Mouse (Mus musculus) cortical plate, adult 2 months (tissue): ENCODE measurements at regions not wholly inside any gene's neighbourhood (a gene's known extent, or its start where the extent isn't known, plus 50 kb on each side); places are given as distances from the start of the nearest gene placed in this dataset.

Source experiments
- CTCF ChIP-seq: fragments of 200-500 bp; IDR thresholded peaks from 2 replicates; pipeline ENCODE4 v1.5.1; 2011; ENCODE audit warnings: mild to moderate bottlenecking, control low read depth, low read length; ENCODE audit not compliant: insufficient read depth; ENCODE audit errors: extremely low read depth
- POLR2A ChIP-seq: fragments of 200-500 bp; IDR thresholded peaks from 2 replicates; pipeline ENCODE4 v1.6.1; 2011; ENCODE audit warnings: mild to moderate bottlenecking, low read length, control low read depth; ENCODE audit not compliant: insufficient read depth; ENCODE audit errors: extremely low read depth

DNA sequence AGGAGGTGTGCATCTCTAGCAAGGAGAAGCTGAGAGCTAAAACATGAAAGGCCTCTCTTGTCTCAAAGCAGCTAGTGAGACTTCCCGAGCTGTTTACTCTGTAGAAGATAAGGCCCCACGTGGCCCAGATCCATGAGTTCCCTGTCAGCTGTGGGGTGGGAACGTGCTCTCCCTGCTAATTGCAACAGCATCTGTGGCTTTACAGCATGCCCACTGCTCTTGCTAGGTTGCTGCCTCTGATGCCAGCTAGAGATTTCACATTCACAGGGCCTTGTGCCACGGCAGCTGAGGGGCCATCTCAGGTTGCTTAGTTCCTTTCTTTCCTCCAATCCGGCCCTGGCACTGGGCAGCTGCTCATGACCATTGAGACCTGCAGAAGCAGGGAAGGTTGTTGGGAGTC lies 288.2 kb upstream of the Myt1l start:
- no peak for TF ChIP-seq CTCF
- no peak for TF ChIP-seq POLR2A
